Mouse (Mus musculus): ENCODE measurements around the gene Plcl1. TPM values are rescaled to one million over a fixed set of nuclear protein-coding genes. Genes with fewer than 3 reads are reported as not detected.
A peak's percentile ranks its signal among the peaks of the same experiment; 100 is the strongest.
"Not testable (repeated sequence)": the region's sequence is repeated elsewhere in the genome, so short reads cannot be mapped to it uniquely, and the experiment has no call there.

Gene Plcl1
- polyA plus RNA-seq, 1 experiment from 2014 or later: 3.9 TPM

DNA sequence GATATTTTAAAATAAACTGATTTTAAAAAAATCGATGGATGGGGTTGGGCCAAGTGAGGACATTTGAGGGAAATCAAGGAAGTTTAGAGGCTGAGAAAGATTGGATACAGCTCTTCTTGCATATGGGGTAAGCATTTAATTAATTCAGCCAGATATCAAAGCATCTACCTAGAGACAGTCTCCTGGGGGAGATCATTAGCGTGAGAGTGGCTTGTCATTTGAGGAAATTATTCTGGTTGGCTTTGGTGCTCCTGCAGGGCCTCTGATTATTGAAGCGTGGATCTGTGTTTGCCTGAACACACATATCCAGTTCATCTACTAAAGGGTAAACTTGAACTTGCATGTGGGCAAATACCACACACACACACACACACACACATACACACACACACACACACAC, 44.1 kb downstream of the Plcl1 start:
- Histone ChIP-seq H3K27me3 (ENCODE audit: insufficient read depth, low read length) (no peaks in the 10 kb centered on the region), H3K9ac (replicated peaks; ENCODE audit: low read length) (no peak overlapping the region), H3K4me1 (ENCODE audit: insufficient read depth, low read length) (no peaks in the 10 kb centered on the region), H3K36me3 (ENCODE audit: insufficient read depth, low read length) (no peaks in the 10 kb centered on the region), H3K4me2 (replicated peaks; ENCODE audit: low read depth, low read length) (no peak overlapping the region), H3K9me3 (ENCODE audit: low read length) (no peaks in the 10 kb centered on the region), H3K4me3 (ENCODE audit: low read length) (no peak overlapping the region), H3K27ac (ENCODE audit: low read length) (no peak overlapping the region)
- WGBS: 77% methylated on average over 3 of the region's 3 CpGs
- no peak for ATAC-seq (ENCODE audit: low FRiP score, low TSS enrichment)

DNA sequence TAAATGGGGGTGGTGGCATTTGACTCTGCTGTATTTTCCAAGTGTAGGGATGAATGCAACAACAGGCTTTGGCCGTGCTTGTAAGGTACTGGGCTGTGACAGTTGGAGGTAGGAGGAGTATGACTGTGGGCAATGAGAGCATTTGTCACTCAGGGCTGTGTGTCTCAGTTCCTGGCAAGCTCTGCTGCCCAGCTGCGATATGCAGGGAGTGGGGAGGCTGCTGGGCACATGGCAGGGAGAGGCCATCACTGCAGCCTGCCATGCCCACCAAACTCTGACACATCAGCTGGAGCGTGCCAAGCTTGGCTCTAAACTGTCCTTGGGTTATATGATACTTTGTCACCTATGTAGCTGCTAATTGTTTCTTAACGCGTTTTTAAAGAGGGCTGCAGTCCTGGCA, 48.4 kb downstream of the Plcl1 start:
- no peak overlapping the region for H3K27ac ChIP-seq (ENCODE audit: low read length)
- H3K4me3 ChIP-seq (ENCODE audit: low read length): no peak overlapping the region
- WGBS: 50% methylated on average over 5 of the region's 5 CpGs
- ATAC-seq (ENCODE audit: low FRiP score, low TSS enrichment): peak; percentile 70
- no peak overlapping the region for H3K4me2 ChIP-seq (replicated peaks; ENCODE audit: low read depth, low read length)
- H3K36me3 ChIP-seq (ENCODE audit: insufficient read depth, low read length): no peaks in the 10 kb centered on the region
- no peaks in the 10 kb centered on the region for H3K27me3 ChIP-seq (ENCODE audit: insufficient read depth, low read length)
- no peak overlapping the region for H3K9ac ChIP-seq (replicated peaks; ENCODE audit: low read length)
- H3K9me3 ChIP-seq (ENCODE audit: low read length): no peaks in the 10 kb centered on the region
- no peaks in the 10 kb centered on the region for H3K4me1 ChIP-seq (ENCODE audit: insufficient read depth, low read length)

DNA sequence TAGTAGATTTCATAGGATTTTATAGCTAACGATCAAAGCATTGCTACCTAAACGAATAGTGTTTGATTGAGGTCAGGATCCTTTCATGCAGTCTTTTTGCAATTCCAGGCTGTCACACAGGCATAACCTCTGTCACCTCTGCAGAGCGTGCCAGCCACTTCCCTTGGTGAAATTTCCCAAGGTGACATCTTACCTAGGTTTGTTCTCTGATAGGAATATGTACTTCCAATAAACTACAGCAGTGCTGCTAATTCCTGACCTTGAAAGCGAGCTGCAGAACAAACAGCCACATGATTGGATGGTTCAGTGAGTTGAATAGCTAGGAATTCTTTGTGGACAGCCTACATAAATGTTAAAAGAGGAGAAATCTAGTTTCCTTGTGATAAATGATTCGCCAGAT, 56.6 kb downstream of the Plcl1 start:
- Histone ChIP-seq H3K27ac (ENCODE audit: low read length) (no peak overlapping the region), H3K4me3 (ENCODE audit: low read length) (no peak overlapping the region), H3K36me3 (ENCODE audit: insufficient read depth, low read length) (no peaks in the 10 kb centered on the region), H3K4me2 (replicated peaks; ENCODE audit: low read depth, low read length) (no peak overlapping the region), H3K27me3 (ENCODE audit: insufficient read depth, low read length) (no peaks in the 10 kb centered on the region), H3K4me1 (ENCODE audit: insufficient read depth, low read length) (peaks cover 3% of the 10 kb centered on the region; the same call in 1 of the 2 replicates), H3K9ac (replicated peaks; ENCODE audit: low read length) (no peak overlapping the region), H3K9me3 (ENCODE audit: low read length) (no peaks in the 10 kb centered on the region)
- no peak for ATAC-seq (ENCODE audit: low FRiP score, low TSS enrichment)
- 71% methylated on average over 5 of the region's 5 CpGs for WGBS

DNA sequence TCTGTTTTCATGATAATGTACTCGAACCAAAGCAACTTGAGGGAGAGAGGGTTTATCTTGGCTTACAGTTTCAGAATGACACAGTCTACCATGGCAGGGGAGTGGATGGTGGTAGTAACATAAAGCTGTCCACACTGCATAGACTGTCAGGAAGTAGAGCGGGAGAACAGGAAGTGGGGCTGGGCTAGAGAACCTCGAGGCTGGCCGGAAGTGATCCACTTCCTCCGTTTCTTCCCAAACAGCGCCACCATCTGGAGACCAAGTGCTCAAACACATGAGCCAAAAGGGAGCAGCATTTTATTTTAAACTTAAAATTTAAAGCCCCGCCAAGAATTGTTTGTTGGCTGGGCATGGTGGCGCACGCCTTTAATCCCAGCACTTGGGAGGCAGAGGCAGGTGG, 68.0 kb downstream of the Plcl1 start:
- Histone ChIP-seq H3K9ac (replicated peaks; ENCODE audit: low read length) (no peak overlapping the region), H3K4me1 (ENCODE audit: insufficient read depth, low read length) (no peaks in the 10 kb centered on the region), H3K36me3 (ENCODE audit: insufficient read depth, low read length) (no peaks in the 10 kb centered on the region), H3K27ac (ENCODE audit: low read length) (no peak overlapping the region), H3K9me3 (ENCODE audit: low read length) (no peaks in the 10 kb centered on the region; the same call in 1 of the 2 replicates), H3K4me3 (ENCODE audit: low read length) (no peak overlapping the region), H3K27me3 (ENCODE audit: insufficient read depth, low read length) (no peaks in the 10 kb centered on the region), H3K4me2 (replicated peaks; ENCODE audit: low read depth, low read length) (no peak overlapping the region)
- ATAC-seq (ENCODE audit: low FRiP score, low TSS enrichment): no peak
- 83% methylated on average over 9 of the region's 9 CpGs for WGBS

DNA sequence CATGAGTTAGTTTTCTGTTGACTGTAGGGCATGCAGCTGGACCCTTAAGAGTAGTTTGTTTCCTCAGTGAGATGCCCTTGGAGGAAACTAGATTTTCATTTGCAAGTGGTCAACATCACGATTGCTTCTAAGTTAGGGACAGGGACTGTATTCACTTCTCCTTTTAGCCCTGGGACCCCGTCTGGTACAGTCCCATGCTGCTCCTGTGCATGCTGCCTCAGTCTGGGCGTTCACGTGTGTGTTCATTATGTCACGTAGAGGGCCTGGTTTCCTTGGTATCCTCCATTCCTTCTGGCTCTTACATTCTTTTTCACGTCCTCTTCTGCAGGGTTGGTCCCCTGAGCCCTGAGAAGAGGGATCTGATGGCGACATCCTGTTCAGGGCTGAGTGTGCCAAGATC, 69.3 kb downstream of the Plcl1 start:
- no peaks in the 10 kb centered on the region; the same call in 1 of the 2 replicates for H3K9me3 ChIP-seq (ENCODE audit: low read length)
- no peak overlapping the region for H3K4me2 ChIP-seq (replicated peaks; ENCODE audit: low read depth, low read length)
- no peaks in the 10 kb centered on the region for H3K36me3 ChIP-seq (ENCODE audit: insufficient read depth, low read length)
- 90% methylated on average over 7 of the region's 7 CpGs for WGBS
- no peaks in the 10 kb centered on the region for H3K27me3 ChIP-seq (ENCODE audit: insufficient read depth, low read length)
- H3K4me1 ChIP-seq (ENCODE audit: insufficient read depth, low read length): no peaks in the 10 kb centered on the region
- H3K9ac ChIP-seq (replicated peaks; ENCODE audit: low read length): no peak overlapping the region
- H3K27ac ChIP-seq (ENCODE audit: low read length): no peak overlapping the region
- no peak overlapping the region for H3K4me3 ChIP-seq (ENCODE audit: low read length)
- ATAC-seq (ENCODE audit: low FRiP score, low TSS enrichment): no peak

DNA sequence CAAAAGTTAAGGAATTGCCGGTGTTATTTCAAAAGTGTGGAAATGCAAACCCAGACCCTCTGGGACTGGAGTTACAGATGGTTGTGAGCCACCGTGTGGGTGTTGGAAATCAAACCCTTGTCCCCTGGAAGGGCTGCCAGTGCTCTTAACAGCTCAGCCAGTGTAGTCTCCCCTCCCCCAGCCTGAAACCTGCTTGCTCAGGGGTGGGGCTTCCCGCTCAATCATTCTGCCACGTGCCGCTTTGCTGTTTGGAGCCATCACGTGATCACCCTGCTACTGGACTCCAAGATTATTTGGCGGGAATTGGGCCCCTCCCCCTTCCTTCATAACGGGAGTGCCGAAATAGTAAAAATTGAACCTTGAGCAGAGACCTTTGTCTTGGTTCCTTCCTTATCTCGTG, 81.7 kb downstream of the Plcl1 start:
- not testable (repeated sequence) for ATAC-seq (ENCODE audit: low FRiP score, low TSS enrichment); H3K27ac ChIP-seq (ENCODE audit: low read length); H3K27me3 ChIP-seq (ENCODE audit: insufficient read depth, low read length); H3K36me3 ChIP-seq (ENCODE audit: insufficient read depth, low read length); H3K9me3 ChIP-seq (ENCODE audit: low read length); H3K4me2 ChIP-seq (replicated peaks; ENCODE audit: low read depth, low read length); H3K9ac ChIP-seq (replicated peaks; ENCODE audit: low read length); H3K4me3 ChIP-seq (ENCODE audit: low read length); H3K4me1 ChIP-seq (ENCODE audit: insufficient read depth, low read length)
- 79% methylated on average over 10 of the region's 10 CpGs for WGBS

DNA sequence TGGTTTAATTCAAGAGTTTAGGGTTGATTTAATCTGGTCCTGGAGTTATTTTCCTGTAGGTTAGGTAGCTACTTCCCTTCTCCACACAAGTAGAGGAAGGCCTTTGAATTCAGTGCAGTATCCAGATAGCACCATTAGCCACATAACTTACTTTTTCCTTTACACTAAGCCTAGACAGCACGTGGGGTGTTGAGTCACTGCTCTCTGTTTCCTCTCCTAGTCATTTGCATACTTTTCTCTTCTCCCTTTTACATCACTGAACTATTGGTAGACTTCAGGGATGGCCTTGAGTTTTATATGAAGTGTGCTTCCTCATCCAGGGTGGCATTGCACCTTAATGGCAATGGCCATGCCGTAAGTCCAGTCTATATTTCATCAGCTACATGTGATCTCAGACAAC, 82.5 kb downstream of the Plcl1 start:
- no peak overlapping the region for H3K4me2 ChIP-seq (replicated peaks; ENCODE audit: low read depth, low read length)
- no peaks in the 10 kb centered on the region for H3K27me3 ChIP-seq (ENCODE audit: insufficient read depth, low read length)
- H3K9me3 ChIP-seq (ENCODE audit: low read length): no peaks in the 10 kb centered on the region
- H3K9ac ChIP-seq (replicated peaks; ENCODE audit: low read length): no peak overlapping the region
- ATAC-seq (ENCODE audit: low FRiP score, low TSS enrichment): no peak
- no peak overlapping the region for H3K27ac ChIP-seq (ENCODE audit: low read length)
- WGBS: 87% methylated on average over 2 of the region's 2 CpGs
- H3K4me3 ChIP-seq (ENCODE audit: low read length): no peak overlapping the region
- no peaks in the 10 kb centered on the region for H3K36me3 ChIP-seq (ENCODE audit: insufficient read depth, low read length)
- H3K4me1 ChIP-seq (ENCODE audit: insufficient read depth, low read length): no peaks in the 10 kb centered on the region

DNA sequence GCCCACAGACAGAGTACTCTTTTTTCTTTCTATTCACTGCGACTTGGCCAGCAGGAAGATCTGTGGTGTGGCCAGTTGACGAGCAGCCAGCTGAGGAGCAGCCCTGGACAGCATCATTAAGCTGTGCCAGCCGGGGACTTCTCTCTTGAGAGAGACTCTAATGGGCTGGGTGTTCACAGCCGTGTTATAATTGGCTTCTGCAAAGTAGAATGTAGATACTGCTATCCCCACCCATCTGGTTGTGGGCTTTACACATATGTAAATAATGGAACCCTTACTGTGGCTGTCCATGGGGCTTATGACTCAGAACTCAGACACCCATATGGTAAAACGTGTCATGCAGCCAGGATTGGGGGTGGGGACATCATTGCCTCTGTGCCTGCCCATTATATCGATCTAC, 83.6 kb downstream of the Plcl1 start:
- H3K4me3 ChIP-seq (ENCODE audit: low read length): no peak overlapping the region

DNA sequence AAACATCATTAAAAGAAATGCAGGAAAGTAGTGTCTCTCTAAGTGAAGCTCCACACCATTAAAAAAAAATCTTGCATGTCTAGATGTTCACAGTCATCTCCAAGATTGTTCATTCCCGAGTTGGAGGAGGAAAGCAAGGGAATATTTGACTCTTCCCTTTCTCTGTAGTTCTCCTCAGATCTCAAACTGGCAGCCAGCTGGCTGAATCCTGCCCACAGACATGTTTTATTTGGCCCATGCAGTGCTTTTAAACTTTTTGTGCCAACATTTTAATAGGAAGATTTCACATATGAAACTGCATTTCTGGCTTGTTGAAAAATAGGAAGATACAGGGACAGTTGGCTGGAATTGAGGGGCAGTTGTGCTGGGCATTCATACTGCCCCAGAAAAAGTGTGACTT, 94.2 kb downstream of the Plcl1 start:
- no peaks in the 10 kb centered on the region for H3K27me3 ChIP-seq (ENCODE audit: insufficient read depth, low read length)
- no peak overlapping the region for H3K9ac ChIP-seq (replicated peaks; ENCODE audit: low read length)
- no peak overlapping the region for H3K4me3 ChIP-seq (ENCODE audit: low read length)
- H3K9me3 ChIP-seq (ENCODE audit: low read length): no peaks in the 10 kb centered on the region
- 57% methylated on average over 1 of the region's 1 CpGs for WGBS
- no peak for ATAC-seq (ENCODE audit: low FRiP score, low TSS enrichment)
- no peak overlapping the region for H3K4me2 ChIP-seq (replicated peaks; ENCODE audit: low read depth, low read length)
- H3K36me3 ChIP-seq (ENCODE audit: insufficient read depth, low read length): no peaks in the 10 kb centered on the region
- H3K4me1 ChIP-seq (ENCODE audit: insufficient read depth, low read length): no peaks in the 10 kb centered on the region
- H3K27ac ChIP-seq (ENCODE audit: low read length): no peak overlapping the region

More for the DNA sequence above, 83.6 kb downstream of the Plcl1 start:
- Histone ChIP-seq H3K4me1 (ENCODE audit: insufficient read depth, low read length) (no peaks in the 10 kb centered on the region), H3K27ac (ENCODE audit: low read length) (no peak overlapping the region), H3K9me3 (ENCODE audit: low read length) (no peaks in the 10 kb centered on the region), H3K27me3 (ENCODE audit: insufficient read depth, low read length) (no peaks in the 10 kb centered on the region), H3K4me2 (replicated peaks; ENCODE audit: low read depth, low read length) (no peak overlapping the region), H3K36me3 (ENCODE audit: insufficient read depth, low read length) (no peaks in the 10 kb centered on the region), H3K9ac (replicated peaks; ENCODE audit: low read length) (no peak overlapping the region)
- no peak for ATAC-seq (ENCODE audit: low FRiP score, low TSS enrichment)
- 70% methylated on average over 6 of the region's 6 CpGs for WGBS

DNA sequence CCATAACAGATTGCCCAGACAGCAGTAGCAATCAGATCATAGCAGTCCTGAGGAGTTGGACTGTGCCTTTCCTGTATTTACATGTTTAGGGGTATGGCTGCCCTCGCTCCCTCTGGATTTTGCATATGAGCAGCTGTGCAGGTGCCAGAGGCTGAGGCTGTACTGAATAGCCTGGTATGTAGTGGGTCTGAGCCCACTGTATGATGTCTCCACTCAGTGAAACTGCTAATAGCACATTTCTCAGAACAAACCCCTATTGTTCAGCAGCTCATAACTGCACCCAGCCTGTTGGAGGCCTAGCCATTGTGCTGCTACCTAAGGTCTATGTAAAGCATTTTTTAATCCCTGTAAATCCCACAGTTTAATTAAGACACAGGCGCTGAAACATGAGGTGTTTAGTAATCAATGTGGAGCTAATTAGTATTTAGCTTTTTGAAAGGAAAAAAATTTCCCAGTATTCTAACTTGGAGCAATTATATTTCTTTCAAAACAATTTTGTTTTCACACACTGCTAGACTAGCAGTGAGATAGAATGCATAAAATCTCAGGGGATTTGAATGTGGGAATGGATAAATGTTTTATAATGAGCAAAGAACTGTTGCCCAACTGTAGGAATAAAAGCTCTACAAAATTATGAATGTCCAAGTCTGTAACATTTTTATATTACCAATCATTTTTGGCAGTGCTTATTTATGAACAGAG, 95.4 kb downstream of the Plcl1 start:
- no peak overlapping the region for H3K27ac ChIP-seq (ENCODE audit: low read length)
- no peaks in the 10 kb centered on the region for H3K27me3 ChIP-seq (ENCODE audit: insufficient read depth, low read length)
- no peaks in the 10 kb centered on the region for H3K9me3 ChIP-seq (ENCODE audit: low read length)
- no peak overlapping the region for H3K4me2 ChIP-seq (replicated peaks; ENCODE audit: low read depth, low read length)
- no peaks in the 10 kb centered on the region for H3K4me1 ChIP-seq (ENCODE audit: insufficient read depth, low read length)
- ATAC-seq (ENCODE audit: low FRiP score, low TSS enrichment): no peak; the same call in 1 of the 2 replicates
- 81% methylated on average over 2 of the region's 2 CpGs for WGBS
- no peak overlapping the region for H3K9ac ChIP-seq (replicated peaks; ENCODE audit: low read length)
- no peak overlapping the region for H3K4me3 ChIP-seq (ENCODE audit: low read length)
- no peaks in the 10 kb centered on the region for H3K36me3 ChIP-seq (ENCODE audit: insufficient read depth, low read length)
